Mouse (Mus musculus) adrenal gland, postnatal 14 days (tissue): ENCODE data around the gene Hist2h2aa1. TPM values are rescaled to one million over a fixed set of nuclear protein-coding genes. Genes with fewer than 3 reads are reported as not detected.

ENCODE experiments used
- DNase-seq: peaks from one replicate; pipeline ENCODE4 v3.0.0; 2021; ENCODE audit warnings: mixed read lengths
- total RNA-seq: library from RNA; stranded (reverse); gene quantifications from 2 replicates; pipeline ENCODE4 v1.2.3, GENCODE M21; 2021

The Hist2h2aa1 gene
- total RNA-seq, 1 experiment from 2014 or later: 61.0 TPM

DNA sequence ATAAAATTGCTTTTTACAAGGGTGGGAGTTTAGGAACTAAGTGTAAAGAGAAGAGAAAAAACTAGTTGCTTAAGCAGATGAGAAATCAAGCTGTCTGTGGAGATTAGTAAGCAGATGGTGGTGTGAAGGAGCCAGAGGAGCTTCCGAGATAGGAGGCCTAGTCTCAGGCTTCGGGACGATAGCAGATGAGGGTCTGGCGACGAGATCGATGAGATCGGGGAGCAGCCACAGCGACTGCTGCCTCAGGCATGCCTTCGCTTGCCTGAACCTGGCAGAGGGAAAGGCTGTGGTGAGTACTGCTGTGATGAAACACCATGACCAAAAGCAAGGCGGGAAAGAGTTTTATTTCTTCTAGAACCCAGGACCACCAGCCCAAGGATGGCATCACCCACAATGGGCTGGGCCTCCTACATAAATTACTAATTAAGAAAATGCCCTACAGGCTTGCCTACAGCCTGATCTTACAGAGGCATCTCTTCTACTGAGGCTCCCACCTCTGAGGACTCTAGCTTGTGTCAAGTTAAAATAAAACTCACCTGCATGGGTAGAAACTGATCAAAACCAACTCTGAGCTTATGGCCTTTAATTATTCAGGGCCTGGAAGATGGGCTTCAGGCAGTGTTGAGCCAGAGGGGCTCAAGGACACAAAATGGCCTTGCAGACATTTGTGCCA is 9.5 kb downstream of the Hist2h2aa1 start:
- no peak for DNase-seq

DNA sequence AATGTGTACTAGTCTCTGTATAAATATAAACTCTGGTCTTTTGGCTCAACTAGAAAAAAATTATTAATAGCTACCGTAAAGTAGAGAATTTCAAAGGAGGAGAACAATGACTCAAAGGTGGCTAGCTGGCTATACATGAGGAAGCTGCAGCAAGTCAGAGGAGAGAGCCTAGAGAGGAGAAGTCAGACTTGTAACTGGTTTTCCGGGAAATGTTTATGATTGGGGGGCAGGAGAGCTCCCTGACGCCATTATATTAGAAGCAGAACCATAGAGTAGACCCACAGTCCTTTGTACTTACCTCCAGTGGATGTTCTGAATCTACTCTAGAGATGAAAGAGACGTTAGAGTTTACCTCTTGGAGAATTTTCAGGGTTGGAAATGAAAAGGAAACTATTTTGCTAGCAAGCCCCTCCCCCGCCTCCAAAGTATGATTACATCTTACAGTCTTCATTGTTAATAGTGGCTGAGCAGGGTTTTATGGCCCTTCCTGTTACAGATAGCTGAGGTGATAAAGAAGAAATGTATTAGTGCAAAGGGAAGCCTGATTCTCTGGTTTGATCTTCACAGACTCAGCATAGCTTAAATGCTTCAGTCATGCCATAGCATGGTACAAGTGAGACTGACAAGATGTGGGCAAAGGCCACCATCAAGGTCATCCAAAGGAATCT is 10.8 kb downstream of the Hist2h2aa1 start:
- DNase-seq: no peak

DNA sequence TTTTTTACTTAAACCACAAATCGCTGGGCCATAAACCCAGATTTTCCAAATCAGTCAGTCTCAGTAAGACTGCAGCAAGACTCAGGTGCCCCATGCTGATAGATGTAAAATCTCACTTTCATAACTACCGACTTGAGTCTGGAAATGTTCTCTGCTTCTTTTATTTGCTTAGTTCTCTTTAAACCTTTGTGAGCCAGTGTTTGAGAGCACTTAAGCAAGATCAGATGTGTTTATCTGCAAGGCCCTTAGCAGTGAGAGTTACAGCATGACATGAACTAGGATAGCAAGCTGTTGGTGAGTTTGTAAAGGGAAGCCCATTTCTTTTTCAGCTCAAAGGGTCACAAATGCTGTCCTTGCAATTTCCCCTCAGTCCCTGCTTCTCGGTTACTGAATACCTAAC is 11.9 kb downstream of the Hist2h2aa1 start:
- DNase-seq: no peak

DNA sequence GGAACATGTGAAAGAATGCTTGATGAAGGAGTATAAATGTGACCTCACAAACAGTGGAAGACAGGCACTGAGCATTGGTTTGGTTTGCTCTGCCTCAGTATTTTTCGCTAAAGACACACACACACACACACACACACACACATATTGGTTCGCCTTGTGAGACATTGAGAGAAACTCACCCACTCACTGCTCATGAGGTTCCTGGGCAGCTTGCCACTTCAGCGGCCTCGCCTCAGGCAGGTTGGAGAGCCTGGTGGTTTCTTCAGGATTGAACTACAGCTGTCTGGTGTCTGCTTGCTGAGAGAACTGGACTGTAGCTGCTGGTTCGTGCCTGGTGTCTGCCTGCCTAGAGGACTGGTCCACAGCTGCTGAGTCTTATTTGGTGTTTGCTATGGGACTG is 14.9 kb downstream of the Hist2h2aa1 start:
- DNase-seq: no peak

DNA sequence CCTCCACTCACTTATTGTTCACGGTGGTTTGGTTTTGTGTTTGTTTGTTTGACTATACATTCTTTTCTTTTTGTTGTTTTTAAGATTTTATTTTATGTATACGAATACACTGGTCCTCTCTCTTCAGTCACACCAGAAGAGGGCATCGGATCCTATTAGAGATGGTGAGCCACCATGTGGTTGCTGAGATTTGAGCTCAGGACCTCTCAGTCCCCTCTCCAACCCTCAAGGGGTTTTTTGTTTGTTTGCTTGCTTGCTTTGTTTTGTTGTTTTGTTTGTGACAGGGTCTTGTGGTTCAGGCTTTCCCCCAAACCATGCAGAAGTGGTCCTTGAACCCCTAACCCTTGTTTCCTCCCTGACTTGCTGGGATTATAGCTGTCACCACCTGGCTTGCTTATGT is 16.3 kb downstream of the Hist2h2aa1 start:
- DNase-seq: no peak

DNA sequence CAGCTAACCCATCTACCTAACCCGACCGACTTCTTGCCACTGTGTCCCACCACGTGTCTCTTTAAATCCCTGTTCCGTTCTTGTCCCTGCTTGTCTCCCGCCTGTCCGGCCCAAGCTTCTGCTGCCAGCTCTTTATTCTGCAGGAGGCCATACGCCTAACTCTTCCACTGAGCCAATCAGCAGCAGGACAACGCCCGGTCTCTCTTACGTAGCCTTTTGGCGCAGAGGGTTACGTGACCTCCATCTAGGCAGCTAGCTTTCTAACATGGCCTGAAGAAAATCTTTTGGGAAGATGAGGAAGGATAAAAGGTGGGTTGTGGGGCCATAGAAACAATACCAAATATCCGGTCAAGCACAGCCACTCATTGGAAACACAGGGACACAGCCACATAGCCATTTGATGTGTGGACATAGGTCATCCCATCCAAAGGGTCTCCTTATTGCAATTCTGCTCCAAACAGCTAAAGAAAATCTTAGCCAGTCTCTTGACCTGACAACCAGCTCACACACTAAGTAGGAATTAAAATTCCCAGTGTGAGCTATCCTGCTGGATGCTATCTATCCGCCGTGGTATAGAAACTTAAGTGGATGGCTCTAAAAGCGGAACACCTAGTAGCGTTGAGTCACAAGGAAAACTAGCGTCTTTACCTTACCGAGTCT is 17.0 kb downstream of the Hist2h2aa1 start:
- DNase-seq: peak; percentile 89

DNA sequence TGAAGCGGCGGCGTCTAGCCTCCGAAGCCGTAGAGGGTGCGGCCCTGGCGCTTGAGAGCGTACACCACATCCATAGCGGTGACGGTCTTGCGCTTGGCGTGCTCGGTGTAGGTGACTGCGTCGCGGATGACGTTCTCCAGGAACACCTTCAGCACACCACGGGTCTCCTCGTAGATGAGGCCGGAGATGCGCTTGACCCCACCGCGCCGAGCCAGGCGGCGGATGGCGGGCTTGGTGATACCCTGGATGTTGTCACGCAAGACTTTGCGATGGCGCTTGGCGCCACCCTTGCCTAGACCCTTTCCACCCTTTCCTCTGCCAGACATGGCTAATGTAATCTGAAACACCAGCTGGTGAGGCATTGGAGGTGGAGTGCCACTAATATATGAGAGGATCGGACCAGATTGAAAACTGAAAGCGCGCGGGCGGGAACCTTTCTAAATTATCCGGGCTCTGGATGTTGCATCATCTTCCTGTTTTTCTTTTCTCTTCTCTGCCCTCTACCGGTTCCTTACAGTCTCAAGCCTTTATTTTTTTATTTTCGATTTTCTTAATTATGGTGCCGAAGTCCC is 17.8 kb downstream of the Hist2h2aa1 start, which contains the start of gene Hist2h4:
Gene Hist2h4, minus strand, starts transcription at position 333 of the 572 bp plus-strand sequence.
- peak; percentile 95 for DNase-seq

DNA sequence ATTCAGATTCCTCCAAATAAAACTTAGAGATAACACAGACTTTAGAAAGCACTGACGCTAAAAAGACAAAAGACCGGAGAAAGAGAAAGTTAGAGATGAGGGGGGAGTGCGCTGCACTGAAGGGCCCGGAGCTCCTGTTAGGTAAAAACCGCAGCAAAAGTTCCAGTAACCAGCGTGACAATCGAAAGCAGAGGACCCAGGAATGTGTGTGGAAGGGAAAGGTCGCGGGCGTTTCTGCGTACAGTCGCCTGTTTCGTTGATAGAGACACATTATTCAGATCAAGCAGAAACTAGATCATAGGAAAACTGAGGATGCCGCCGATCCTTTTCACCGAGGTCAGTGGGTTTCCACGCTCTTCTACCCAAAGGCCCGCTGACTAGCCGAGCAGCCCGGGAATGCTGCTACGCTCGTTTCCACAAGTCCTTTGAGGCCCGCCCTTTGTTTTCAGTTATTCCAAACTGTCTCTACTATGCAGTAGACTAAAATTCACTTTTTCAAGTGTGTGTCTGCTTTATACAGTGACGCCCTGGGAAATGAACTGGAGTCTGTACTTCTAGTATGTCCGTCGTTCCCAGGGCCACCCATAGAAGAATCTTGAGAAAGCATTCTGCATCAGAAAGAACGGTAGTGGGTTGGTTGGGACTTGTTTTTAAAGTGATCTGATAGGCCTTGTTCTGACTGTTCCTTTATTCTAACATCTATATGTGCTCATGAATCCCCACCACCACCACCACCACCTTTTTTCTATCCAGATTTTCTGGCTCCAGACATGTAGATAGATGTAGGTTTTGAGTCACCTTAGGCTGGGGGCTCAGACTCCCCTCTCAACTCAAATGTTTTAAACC is 18.5 kb downstream of the Hist2h2aa1 start:
- DNase-seq: peak; percentile 71

DNA sequence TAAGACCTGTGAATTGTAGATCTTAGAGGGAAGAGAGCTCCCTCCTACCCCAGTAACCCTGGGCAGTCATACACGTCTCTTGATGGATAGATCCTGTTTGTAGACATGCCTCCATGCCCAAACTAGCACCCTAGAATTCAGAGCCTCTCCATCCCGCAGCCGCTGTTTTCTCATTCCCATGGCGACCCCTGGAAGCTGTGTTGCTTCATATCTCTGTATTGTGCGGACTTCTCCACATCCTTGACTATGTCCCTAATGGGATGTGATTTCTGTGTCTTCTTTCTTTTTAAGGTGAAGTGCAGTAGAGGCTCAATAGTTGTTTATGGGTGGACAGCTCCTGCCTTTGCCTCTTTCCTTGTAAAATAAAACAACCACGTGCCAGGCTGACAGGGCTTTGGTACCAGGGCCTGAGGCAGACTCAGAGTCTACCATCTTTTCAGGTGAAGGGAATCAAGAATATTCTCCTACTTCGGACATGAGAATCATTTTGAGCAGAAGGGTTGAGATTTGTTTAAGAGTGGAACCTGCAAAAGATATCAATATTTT is 19.2 kb downstream of the Hist2h2aa1 start:
- DNase-seq: no peak

DNA sequence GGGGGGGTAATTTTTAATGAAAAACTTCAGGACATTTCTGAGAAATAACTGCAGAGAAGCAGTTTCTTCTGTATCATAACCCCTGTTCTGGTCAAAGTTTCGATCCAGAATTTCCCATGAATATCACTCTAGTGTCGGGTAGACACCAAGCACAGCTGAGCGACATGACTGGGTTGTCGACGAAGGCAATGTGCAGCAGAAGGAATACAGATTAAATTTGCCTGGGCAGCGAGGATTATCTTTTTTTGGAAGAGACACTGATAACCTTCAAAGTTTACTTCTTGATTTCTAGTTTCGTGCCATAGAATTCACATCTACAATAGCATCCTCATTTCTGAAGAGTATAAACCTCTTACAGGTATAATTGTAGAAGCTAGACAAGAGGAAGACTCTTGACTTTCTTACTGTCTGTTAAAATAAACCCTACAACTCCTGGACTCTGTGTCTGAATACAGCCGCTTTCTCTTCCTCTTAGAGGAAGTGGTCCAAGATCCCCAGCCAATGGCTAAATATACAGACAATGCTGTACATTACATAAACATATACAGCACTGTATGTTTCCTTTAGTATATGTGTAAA is 20.9 kb downstream of the Hist2h2aa1 start:
- no peak for DNase-seq

DNA sequence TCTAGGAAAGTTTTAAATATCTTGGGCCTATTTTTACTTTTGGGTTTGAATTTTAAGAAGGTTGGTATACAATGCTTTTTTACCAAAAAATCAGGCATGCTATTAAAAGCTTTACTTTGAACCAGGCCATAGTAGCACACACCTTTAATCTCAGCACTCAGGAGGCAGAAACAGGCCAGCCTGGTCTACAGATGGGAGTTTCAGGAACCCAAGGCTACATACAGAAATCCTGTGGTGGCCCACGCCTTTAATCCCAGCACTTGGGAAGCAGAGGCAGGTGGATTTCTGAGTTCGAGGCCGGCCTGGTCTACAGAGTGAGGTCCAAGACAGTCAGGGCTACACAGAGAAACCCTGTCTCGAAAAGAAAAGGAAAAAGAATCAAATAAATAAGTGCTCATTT is 22.2 kb downstream of the Hist2h2aa1 start:
- DNase-seq: no peak

DNA sequence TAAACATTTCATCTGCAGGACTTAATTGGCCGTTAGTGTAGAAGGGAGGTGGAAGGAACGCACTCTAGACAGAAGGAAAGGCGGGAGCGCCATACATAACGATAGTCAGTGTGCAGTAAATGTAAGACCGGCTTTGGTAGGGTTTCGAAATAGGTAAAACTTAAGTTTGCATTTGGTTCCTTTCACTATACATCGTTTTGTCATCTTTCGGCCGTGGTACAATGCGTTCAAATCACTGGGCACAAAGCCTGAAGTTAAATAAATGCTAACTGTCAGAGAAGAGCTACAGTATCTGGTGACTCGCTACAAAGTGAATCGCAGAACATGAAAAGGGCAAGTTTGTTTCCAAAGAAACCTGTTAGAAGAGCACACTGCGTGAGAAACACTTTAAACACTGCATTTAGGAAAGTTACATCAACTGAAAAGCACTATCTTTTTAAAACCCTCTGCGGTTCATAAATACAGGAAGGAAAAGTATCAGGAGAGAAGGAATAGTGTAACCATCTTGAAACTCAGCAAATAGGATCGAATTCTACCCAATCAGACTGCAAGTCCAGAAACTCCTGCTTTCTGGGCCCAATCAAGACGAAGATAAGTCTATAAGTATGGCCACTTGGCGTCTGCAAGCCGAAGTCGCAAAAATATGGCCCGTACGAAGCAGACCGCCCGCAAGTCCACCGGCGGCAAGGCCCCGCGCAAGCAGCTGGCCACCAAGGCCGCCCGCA is 22.9 kb downstream of the Hist2h2aa1 start, which contains the start of gene Hist2h3b:
Gene Hist2h3b, plus strand, starts transcription at position 604 of the 725 bp plus-strand sequence.
- peak; percentile 85 for DNase-seq

DNA sequence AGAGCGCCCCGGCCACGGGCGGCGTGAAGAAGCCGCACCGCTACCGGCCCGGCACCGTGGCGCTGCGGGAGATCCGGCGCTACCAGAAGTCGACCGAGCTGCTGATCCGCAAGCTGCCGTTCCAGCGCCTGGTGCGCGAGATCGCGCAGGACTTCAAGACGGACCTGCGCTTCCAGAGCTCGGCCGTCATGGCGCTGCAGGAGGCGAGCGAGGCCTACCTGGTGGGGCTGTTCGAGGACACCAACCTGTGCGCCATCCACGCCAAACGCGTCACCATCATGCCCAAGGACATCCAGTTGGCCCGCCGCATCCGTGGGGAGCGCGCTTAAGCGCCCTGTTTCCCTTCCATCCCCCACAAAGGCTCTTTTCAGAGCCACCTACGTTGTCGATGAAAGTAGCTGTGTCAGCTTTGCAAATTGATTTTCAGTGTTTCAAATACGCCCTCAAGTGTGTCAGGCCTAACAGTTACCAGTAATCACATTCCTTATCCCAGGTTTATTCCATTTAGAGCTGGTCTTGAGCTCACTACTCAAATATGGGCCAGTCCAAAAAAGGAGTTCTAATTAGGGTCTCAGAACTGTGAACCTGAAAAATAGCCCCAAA is 23.6 kb downstream of the Hist2h2aa1 start:
- DNase-seq: peak; percentile 30

DNA sequence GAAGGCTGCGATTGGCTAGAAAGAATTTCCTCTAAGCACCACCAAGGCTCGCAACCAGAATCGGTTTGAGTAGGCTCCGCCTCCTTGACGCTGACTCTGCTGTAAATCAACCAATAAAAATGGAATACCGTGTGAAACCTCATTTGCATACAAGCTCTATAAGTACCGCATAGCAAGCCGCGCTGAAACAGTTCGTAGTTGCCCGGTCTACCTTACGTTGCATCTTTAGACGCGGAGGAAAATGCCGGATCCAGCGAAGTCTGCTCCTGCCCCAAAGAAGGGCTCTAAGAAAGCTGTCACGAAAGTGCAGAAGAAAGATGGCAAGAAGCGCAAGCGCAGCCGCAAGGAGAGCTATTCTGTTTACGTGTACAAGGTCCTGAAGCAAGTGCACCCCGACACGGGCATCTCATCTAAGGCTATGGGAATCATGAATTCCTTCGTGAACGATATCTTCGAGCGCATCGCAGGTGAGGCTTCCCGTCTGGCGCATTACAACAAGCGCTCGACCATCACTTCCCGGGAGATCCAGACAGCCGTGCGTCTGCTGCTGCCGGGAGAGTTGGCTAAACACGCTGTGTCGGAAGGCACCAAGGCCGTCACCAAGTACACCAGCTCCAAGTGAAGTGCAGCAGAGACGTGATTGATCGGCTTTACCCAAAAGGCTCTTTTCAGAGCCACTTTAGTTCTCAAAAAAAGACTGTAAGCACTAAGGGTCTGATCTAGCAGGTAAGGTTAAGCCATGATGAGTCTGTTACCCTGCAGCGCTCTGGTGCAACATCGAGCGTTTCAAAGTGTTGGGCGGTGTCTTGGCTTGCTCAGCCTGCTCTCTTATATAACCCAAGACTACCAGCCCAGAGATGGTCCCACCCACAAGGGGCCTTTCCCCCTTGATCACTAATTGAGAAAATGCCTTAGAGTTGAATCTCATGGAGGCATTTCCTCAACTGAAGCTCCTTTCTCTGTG is 24.5 kb downstream of the Hist2h2aa1 start, which contains the start of gene Hist2h2bb:
Gene Hist2h2bb, plus strand, starts transcription at position 242 of the 964 bp plus-strand sequence.
- peak; percentile 91 for DNase-seq

DNA sequence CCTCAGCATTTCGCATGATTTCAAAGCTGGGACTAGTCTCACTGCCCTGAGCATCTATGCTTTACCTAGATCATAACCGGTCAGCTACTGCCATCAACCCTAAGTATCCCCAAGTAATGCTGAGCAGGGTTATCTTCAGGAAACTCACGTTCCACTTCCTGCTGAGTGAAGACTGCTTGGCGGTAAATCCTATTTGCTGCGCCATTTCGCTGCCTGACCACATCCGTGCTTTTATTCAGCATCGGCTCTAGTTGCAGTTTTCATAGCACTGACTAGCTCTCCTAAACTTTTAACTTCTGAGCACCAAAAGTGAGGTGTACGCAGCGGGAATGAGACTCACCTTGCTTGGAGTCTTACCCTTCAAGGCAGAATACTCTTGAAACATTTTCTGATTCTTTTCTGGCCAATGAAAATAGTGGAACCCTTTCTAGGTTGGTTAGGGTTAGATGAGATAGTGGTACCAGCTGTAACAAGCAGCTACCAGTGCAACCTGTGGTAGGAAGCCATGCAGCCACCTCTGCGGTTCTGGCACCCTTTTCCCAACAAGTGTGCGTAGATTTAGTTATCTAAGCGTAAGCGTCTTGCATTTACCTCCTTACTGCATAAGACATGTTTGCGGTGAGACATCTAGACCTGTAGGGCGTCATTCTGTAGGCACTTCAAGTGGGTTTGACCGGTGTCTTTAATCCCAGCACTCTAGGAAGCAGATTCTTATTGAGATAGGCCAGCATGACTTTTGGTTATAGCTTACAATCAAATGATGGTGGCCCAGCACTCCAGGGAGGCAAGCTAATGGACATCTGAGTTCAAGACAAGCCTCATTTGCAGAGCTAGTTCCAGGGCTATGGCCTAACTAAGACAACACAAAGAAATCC is 28.5 kb downstream of the Hist2h2aa1 start:
- no peak for DNase-seq

DNA sequence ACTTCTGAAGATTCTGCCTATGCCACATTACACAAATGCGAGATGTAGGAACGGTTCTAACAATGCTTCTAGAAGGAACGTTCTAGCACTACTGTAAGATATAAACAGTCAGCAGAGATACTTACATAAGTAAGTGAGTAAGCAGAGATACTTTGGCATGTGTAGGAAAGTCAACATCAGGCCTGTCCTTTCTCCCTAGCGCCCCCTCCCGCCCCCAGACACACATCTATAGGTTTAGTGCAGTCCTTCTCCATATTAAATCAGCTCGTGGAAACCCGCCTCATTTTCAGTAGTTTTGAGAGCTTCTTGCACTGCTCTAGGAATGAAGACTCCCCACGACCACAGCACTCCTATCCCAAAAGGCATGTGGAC is 32.1 kb downstream of the Hist2h2aa1 start:
- peak; percentile 43 for DNase-seq

DNA sequence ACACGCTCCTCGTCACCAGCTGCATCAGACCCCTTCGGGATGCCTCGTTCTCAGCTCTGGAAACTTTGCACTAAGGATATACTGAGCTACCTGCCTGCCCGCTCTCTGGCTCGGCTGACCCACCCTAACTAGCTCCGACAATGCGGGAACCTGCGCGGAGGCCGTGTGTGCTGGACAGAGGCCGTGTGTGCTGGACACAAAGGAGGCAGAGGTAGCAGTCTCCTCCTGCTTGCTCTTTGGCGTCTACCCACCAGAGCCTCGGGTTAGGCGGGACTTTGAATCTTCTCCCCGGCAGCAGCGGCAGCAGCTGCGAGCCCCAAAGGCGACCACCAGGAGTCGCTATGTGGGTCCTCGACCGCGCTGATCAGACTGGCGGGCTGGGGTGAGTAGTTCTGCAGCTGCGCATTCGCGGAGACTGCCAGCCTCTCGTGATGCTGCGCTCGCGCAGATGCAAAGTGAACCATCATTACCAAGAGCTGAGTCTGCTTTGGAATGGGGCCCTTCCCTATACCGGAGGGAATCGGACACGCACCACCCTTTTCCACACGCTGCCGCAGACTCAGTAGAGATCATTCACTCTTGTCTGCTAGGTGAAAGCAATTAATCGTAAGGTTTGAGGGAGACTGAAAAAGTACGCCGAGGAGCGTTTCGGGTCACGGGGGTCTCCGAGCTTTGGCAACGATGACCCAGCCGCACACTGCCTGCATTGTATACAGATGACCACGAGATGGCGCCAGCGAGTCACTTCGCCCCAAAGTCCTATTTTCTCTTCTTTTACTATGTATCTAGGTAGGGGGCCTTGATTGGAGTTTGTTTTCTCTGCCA is 32.7 kb downstream of the Hist2h2aa1 start:
- peak; percentile 96 for DNase-seq
